Mouse (Mus musculus) stomach, postnatal 0 days (tissue): ENCODE measurements around the gene Btbd35f26. TPM values are rescaled to one million over a fixed set of nuclear protein-coding genes. Genes with fewer than 3 reads are reported as not detected.
"Not testable (repeated sequence)": the region's sequence is repeated elsewhere in the genome, so short reads cannot be mapped to it uniquely, and the experiment has no call there.

Source experiments
- ATAC-seq: fragments of 200-750 bp; cut with Nextera tagmentation; 2 replicates; pipeline ENCODE4 v1.8.0; 2017; ENCODE audit not compliant: low FRiP score, low TSS enrichment
- DNase-seq: peaks from one replicate; pipeline ENCODE4 v3.0.0-alpha.2; 2016; ENCODE audit warnings: low spot score
- H3K27ac ChIP-seq: fragments of 300-500 bp; sonication (generic); replicated peaks from 2 replicates; pipeline ENCODE4 v1.5.1; 2014; ENCODE audit warnings: mild to moderate bottlenecking, control low read depth
- H3K27me3 ChIP-seq: fragments of 300-500 bp; sonication (generic); 2 replicates; pipeline ENCODE4 v1.6.1; 2014; ENCODE audit warnings: low read length; ENCODE audit not compliant: control insufficient read depth, insufficient read depth
- H3K36me3 ChIP-seq: fragments of 300-500 bp; sonication (generic); 2 replicates; pipeline ENCODE4 v1.6.1; 2014; ENCODE audit warnings: low read length, mixed read lengths; ENCODE audit not compliant: control insufficient read depth, insufficient read depth
- H3K4me1 ChIP-seq: fragments of 300-500 bp; sonication (generic); replicated peaks from 2 replicates; pipeline ENCODE4 v1.6.1; 2014; ENCODE audit warnings: antibody characterized with exemption; ENCODE audit not compliant: control insufficient read depth, insufficient read depth
- H3K4me2 ChIP-seq: fragments of 300-500 bp; sonication (generic); replicated peaks from 2 replicates; pipeline ENCODE4 v1.6.1; 2014; ENCODE audit warnings: low read depth, mild to moderate bottlenecking, control low read depth, moderate library complexity
- H3K4me3 ChIP-seq: fragments of 300-500 bp; sonication (generic); 2 replicates; pipeline ENCODE4 v1.5.1; 2014; ENCODE audit warnings: low read depth, low read length, control low read depth
- H3K9ac ChIP-seq: fragments of 300-500 bp; sonication (generic); 2 replicates; pipeline ENCODE4 v1.6.1; 2014; ENCODE audit warnings: mild to moderate bottlenecking, low read length, control low read depth, mixed read lengths
- H3K9me3 ChIP-seq: fragments of 300-500 bp; sonication (generic); 2 replicates; pipeline ENCODE4 v1.6.1; 2016; ENCODE audit warnings: low read length; ENCODE audit not compliant: control insufficient read depth
- WGBS: fragments of 180-500 bp; shearing (Covaris S2); extraction: QIAGEN DNeasy Blood & Tissue Kit; methylation state at CpG from one replicate; pipeline ENCODE4 v1.1.7; 2014; 5-methylcytosine and 5-hydroxymethylcytosine counted together
- polyA plus RNA-seq: library from polyadenylated mRNA; unstranded; fragments of >200 nt; fragmentation: Nextera tagmentation; extraction: Ambion mirVana; gene quantifications from 2 replicates; pipeline ENCODE4 v1.2.1, GENCODE M21; 2015

The Btbd35f26 gene
- not detected in 2 replicates for polyA plus RNA-seq

DNA sequence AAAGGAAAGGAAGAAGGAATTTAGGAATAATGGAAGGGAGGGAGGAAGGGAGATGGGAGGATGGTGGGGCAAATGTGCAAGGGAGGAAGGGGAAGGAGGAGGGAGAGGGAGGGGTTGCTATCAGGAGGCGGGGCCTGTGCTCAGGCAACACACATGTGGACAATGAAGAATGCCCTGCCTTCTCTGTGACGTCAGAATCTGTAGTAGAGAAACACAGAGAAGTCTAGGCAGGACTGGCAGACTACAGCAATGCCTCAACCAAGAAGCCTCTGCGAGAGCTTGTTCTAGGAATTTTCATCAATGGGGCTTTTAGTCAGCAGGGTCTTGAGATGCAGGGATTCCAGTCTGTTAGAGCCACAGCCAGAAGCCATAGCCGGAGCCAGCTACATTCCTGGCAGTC lies at the start of gene Btbd35f26:
Btbd35f26 (plus strand) TSS at position 301 of the 400 bp plus-strand sequence.
- H3K4me3 ChIP-seq, H3K9me3 ChIP-seq, H3K9ac ChIP-seq, H3K27ac ChIP-seq, H3K4me2 ChIP-seq, ATAC-seq, H3K27me3 ChIP-seq, H3K36me3 ChIP-seq, H3K4me1 ChIP-seq, DNase-seq: not testable (repeated sequence)
- no CpG with 5 or more reads among the region's 4 CpGs for WGBS

- H3K9me3 ChIP-seq, H3K27me3 ChIP-seq, H3K4me1 ChIP-seq, H3K9ac ChIP-seq, DNase-seq, ATAC-seq, H3K27ac ChIP-seq, H3K4me3 ChIP-seq, H3K36me3 ChIP-seq, H3K4me2 ChIP-seq: not testable (repeated sequence)
- WGBS: 66% methylated on average over 2 of the region's 4 CpGs
Measured at GRCm38 (mm10) chrX:31341924-31342323, 5.7 kb downstream of the Btbd35f26 start.

- H3K27me3 ChIP-seq, H3K36me3 ChIP-seq, H3K9me3 ChIP-seq, H3K9ac ChIP-seq, H3K4me3 ChIP-seq, H3K4me1 ChIP-seq, DNase-seq, H3K27ac ChIP-seq, H3K4me2 ChIP-seq, ATAC-seq: not testable (repeated sequence)
- WGBS: no CpG with 5 or more reads among the region's 4 CpGs
Measured at GRCm38 (mm10) chrX:31383818-31384217, 47.6 kb downstream of the Btbd35f26 start, which contains the start of gene Btbd35f19. Btbd35f19 (minus strand) TSS chrX:31383918.

Other genes with a start within 250 kb of the Btbd35f26 start
- gene Btbd35f29, start 218.8 kb upstream of the Btbd35f26 start, polyA plus RNA-seq: not detected in 2 replicates
- not detected in 2 replicates for gene Spin2f, start 82.6 kb upstream of the Btbd35f26 start, polyA plus RNA-seq
- not detected in 2 replicates for gene Btbd35f19, start 47.5 kb downstream of the Btbd35f26 start, polyA plus RNA-seq
- gene Gm21883, start 237.8 kb downstream of the Btbd35f26 start, polyA plus RNA-seq: not detected in 2 replicates